Mouse (Mus musculus): Measurements from ENCODE around the gene Gm8020. TPM values are rescaled to one million over a fixed set of nuclear protein-coding genes. Genes with fewer than 3 reads are reported as not detected.
"Not testable (repeated sequence)": the region's sequence is repeated elsewhere in the genome, so short reads cannot be mapped to it uniquely, and the experiment has no call there.

Gm8020 gene
- not detected in 2 replicates for total RNA-seq (2017)

DNA sequence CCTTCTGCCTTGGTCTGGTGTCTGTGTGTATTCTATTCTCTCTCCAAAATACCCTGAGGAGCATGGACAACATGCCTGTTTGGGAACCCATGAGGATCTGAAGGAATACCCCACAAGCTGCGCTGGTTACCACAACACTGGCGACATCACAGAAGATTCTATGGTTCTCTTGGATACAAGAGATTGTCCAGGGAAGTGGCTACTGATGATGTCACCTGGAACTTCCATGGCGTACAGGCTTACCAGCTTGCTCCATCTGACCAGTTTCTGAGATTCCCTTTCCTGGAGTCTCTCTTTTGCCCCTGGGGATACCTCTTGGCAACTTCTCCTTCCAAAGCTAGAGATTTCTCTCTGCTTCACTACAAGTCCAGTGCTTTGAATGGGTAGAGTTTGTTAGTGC lies at the start of gene Gm8020:
TSS of gene Gm8020 (minus strand) at position 101 of the 400 bp plus-strand sequence.
- not testable (repeated sequence) for ATAC-seq (replicated peaks in 1 of 2; ENCODE audit: insufficient read depth in 1 of 2, low FRiP score in 2 of 2, low TSS enrichment in 1 of 2, low read depth in 1 of 2, poor library complexity in 2 of 2, severe bottlenecking in 2 of 2)

GRCm38 (mm10) chr14:42543170-42543701 lies 41.1 kb upstream of the Gm8020 start:
- not testable (repeated sequence) for ATAC-seq (replicated peaks in 1 of 2; ENCODE audit: insufficient read depth in 1 of 2, low FRiP score in 2 of 2, low TSS enrichment in 1 of 2, low read depth in 1 of 2, poor library complexity in 2 of 2, severe bottlenecking in 2 of 2)

GRCm38 (mm10) chr14:42542316-42543169 lies 40.4 kb upstream of the Gm8020 start:
- not testable (repeated sequence) for ATAC-seq (replicated peaks in 1 of 2; ENCODE audit: insufficient read depth in 1 of 2, low FRiP score in 2 of 2, low TSS enrichment in 1 of 2, low read depth in 1 of 2, poor library complexity in 2 of 2, severe bottlenecking in 2 of 2)

DNA sequence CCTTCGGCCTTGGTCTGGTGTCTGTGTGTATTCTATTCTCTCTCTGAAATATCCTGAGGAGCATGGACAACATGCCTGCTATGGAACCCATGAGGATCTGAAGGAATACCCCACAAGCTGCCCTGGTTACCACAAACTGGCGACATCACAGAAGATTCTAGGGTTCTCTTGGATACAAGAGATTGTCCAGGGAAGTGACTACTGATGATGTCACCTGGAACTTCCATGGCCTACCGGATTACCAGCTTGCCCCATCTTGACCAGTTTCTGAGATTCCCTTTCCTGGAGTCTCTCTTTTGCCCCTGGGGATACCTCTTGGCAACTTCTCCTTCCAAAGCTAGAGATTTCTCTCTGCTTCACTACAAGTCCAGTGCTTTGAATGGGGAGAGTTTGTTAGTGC lies 22.0 kb upstream of the Gm8020 start, which contains the start of gene Gm8024:
TSS of gene Gm8024 (minus strand) at position 101 of the 400 bp plus-strand sequence.
- not testable (repeated sequence) for ATAC-seq (replicated peaks in 1 of 2; ENCODE audit: insufficient read depth in 1 of 2, low FRiP score in 2 of 2, low TSS enrichment in 1 of 2, low read depth in 1 of 2, poor library complexity in 2 of 2, severe bottlenecking in 2 of 2)

DNA sequence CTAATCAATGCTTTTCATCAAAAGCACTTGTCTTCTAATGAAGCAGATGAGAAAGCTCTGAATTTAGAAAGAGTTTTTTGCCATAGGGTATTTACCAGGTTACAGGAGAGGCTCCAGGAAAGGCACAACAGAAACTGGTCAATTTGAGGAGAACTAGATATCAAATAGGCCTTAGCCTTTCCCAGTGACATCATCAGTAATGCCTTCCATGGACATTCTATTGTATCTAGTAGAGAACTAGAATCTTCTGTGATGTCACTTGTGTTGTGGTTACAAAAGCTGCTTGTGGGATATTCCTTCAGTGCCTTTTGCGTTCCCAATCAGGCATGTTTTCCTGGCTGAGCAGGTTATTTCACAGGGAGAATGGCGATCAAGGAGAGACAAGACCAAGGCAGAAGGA lies 38.6 kb downstream of the Gm8020 start, which contains the start of gene Gm8011:
TSS of gene Gm8011 (plus strand) at position 301 of the 400 bp plus-strand sequence.
- not testable (repeated sequence) for ATAC-seq (replicated peaks in 1 of 2; ENCODE audit: insufficient read depth in 1 of 2, low FRiP score in 2 of 2, low TSS enrichment in 1 of 2, low read depth in 1 of 2, poor library complexity in 2 of 2, severe bottlenecking in 2 of 2)

Other genes with a start within 250 kb of the Gm8020 start
- not detected in 2 replicates for gene Gm17026, start 242.3 kb downstream of the Gm8020 start, total RNA-seq (2017)
- not detected in 2 replicates for gene Gm9611, start 205.0 kb downstream of the Gm8020 start, total RNA-seq (2017)
- gene Gm7995, start 192.1 kb downstream of the Gm8020 start, total RNA-seq (2017), result not detected in 2 replicates
- not detected in 2 replicates for gene Gm8005, start 62.7 kb downstream of the Gm8020 start, total RNA-seq (2017)
- gene Gm8011, start 38.5 kb downstream of the Gm8020 start, total RNA-seq (2017), result not detected in 2 replicates
- not detected in 2 replicates for gene Gm8024, start 21.9 kb upstream of the Gm8020 start, total RNA-seq (2017)
- not detected in 2 replicates for gene Gm17124, start 97.5 kb upstream of the Gm8020 start, total RNA-seq (2017)
- gene Gm3633, start 139.6 kb upstream of the Gm8020 start, total RNA-seq (2017), result not detected in 2 replicates
- not detected in 2 replicates for gene Gm10378, start 153.6 kb upstream of the Gm8020 start, total RNA-seq (2017)

Data from hematopoietic stem cell, adult 5-6 weeks (primary cell).